Mouse (Mus musculus): ENCODE data around the gene Tsen54.

Tsen54 gene

GRCm38 (mm10) chr11:115803072-115803709 is 11.3 kb upstream of the Tsen54 start:
- DNase-seq (ENCODE audit: low spot score), result no peak

GRCm38 (mm10) chr11:115805005-115805404 is 9.5 kb upstream of the Tsen54 start:
- DNase-seq (ENCODE audit: low spot score), result no peak

GRCm38 (mm10) chr11:115806154-115806553 is 8.4 kb upstream of the Tsen54 start:
- DNase-seq (ENCODE audit: low spot score), result no peak

DNA sequence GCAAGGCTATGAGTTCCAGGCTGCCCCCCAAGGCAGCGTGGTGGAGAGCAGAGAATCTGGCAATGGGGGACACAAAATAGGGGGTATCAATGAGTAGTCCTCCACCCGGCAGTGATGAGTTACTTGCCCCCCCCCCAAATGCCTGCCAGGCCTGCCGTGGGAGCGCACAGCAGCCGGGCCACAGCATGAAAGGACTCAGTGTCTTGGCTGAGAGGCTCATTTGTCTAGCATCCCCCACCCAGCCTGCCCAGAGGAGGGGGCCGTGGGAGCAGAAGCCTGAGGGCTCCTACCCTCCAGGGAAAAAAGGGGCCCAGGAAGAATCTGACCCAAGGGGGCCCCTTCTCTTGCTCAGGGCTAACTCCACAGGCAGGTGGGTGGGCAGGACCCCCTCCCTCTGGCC is 7.2 kb upstream of the Tsen54 start:
- no peak for DNase-seq (ENCODE audit: low spot score)

- DNase-seq (ENCODE audit: low spot score), result no peak
Observed at GRCm38 (mm10) chr11:115807971-115808370, 6.6 kb upstream of the Tsen54 start.

DNA sequence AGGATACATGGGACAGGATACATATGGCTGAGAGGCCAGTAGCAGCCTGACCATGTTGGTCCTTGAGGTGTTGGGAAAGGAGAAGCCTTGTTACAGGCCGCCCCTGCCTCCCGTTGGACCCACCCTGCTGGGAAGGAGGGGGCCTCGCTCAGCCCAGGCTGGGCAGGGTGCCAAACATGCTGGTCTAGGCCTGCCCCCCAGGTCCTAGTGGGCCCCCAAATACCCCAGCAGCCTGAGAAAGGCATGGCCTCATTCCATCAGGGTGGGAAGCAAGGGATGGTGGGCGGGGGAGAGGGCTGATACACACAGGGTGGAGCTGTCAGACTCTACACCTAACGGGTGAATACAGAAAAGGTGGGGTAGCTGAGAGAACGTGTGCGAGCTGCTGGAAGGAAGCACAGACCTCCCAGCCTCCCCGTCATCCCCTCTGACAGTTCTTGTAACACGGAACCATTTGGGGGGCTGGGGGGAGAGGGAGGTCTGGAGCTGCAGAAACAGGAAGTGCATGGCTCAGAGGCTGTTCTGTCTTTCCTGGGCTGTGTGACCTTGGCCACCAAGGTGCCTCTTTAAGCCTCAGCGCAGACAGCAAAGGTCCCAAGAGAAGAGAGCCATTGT is 5.7 kb upstream of the Tsen54 start:
- no peak for DNase-seq (ENCODE audit: low spot score)

GRCm38 (mm10) chr11:115809311-115809781 is 5.2 kb upstream of the Tsen54 start:
- no peak for DNase-seq (ENCODE audit: low spot score)

GRCm38 (mm10) chr11:115810377-115810776 is 4.1 kb upstream of the Tsen54 start:
- DNase-seq (ENCODE audit: low spot score), result peak; percentile 40

DNA sequence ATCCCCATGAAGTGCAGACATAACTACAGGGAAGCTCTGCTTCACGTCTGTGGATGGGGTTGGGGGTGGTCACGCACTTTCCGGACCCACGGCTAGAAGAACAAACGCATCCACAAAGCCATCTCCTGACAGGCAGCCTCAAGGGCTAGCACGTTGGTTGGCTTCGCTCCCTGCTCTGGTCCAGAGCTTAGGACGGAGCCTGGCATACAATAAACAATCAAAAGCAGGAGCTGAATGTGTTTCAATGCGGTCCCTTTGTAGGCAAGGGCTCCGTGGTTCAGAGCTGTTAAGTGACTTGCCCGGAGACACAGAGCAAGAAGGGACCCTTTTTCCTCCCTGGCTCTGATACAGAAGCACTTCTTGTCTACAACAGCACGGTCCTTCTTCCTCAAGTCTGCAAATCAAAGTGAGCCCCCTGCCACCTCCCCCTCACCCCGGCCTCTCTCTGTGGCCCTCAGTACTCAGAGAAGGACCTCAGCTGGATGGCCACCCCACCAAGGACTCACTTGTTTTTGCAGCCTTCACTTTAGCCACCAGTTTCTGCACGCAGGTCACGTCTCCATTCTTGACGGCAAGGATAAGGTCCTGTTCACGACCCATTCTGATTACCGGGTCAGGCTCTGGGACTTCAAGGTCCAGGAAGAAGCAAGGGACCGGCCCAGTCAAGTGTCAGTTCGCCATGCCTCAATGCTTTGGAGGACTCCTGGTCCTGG is 3.0 kb upstream of the Tsen54 start:
- DNase-seq (ENCODE audit: low spot score), result no peak

GRCm38 (mm10) chr11:115812095-115812494 is 2.4 kb upstream of the Tsen54 start:
- DNase-seq (ENCODE audit: low spot score), result no peak

DNA sequence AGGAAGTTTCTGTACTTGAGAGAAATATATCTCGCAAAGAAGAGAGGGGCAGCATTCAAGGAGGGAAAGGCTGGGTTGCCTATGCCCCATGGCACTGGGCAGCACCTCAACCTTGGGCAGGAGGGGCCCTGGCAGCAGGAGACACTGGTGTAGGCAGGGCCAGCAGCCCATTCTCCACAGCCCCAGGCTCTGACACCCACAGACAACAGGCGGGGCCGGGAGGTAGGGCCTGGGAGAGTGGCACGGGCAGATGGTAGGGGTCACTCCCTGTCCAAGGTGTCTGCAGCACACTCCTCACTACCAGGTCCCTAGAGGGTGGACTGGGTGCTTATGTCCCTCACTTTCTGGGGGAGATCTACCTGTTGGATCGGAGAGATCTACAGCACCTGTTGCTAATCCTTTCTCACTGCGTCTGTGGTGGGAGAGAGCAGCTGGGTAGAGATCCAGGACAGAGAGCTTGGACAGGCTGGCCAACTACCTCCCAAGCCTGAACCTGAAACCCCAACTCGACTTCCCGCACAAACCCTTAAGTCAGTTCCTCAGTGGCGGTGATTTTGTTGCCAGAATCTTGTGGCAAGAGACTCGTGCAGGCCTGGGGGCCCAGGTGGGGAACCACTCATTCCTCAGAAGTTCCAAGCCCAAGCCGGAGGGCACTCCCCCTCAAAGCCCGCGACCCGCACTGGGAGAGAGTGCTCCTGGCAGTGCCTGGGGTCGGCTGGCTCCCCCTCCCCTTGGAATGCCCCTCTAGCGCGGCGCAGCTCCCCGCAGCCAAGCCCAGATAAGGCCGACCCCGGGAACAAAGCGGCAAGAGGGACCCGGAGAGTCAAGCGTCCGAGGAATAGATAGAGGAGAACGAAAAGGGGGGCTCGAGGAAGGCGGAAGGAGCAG is 1.7 kb upstream of the Tsen54 start:
- no peak for DNase-seq (ENCODE audit: low spot score)

DNA sequence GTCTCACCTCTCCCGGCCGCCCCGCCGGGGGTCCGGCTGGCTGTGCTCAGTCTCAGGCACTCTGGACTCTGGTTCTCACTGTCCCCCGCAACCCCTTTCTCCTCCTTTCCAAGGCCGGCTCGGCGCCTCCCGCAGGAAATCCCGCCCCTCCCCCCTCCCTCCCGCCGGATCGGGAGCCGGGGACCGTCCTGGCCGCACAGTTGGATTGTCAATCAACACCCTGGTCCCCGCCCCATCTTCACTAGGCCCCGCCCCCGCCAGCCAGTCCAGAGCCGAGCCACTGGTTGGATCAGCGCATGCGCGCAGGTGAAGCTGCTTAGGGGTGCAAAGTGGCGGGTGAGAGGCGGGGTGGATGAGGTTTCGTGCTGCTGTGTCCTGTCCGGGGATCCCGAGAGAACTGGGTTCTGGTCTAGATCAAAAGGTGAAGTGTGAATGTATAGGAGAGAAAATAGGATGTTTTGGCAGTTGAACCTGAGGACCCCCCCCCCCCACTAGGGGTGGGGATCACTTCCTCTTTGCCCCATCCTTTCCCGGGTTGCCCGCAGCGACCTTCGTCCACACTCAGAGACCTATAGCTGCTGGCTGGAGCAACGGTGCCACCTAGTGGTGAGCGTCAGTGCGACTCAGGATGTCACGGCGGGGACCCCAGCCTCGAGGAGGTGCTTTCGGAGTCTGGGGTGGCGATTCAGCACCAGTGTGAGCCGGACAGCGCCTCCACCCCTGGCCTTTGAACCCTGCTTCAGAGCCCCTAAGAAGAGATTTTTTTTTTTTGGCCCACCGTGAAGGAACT is 822 bp upstream of the Tsen54 start, which contains the start of gene Caskin2:
Caskin2 (minus strand) TSS at position 133 of the 790 bp plus-strand sequence.
- peak; percentile 94 for DNase-seq (ENCODE audit: low spot score)

GRCm38 (mm10) chr11:115817331-115817730 is 2.8 kb downstream of the Tsen54 start:
- no peak for DNase-seq (ENCODE audit: low spot score)

DNA sequence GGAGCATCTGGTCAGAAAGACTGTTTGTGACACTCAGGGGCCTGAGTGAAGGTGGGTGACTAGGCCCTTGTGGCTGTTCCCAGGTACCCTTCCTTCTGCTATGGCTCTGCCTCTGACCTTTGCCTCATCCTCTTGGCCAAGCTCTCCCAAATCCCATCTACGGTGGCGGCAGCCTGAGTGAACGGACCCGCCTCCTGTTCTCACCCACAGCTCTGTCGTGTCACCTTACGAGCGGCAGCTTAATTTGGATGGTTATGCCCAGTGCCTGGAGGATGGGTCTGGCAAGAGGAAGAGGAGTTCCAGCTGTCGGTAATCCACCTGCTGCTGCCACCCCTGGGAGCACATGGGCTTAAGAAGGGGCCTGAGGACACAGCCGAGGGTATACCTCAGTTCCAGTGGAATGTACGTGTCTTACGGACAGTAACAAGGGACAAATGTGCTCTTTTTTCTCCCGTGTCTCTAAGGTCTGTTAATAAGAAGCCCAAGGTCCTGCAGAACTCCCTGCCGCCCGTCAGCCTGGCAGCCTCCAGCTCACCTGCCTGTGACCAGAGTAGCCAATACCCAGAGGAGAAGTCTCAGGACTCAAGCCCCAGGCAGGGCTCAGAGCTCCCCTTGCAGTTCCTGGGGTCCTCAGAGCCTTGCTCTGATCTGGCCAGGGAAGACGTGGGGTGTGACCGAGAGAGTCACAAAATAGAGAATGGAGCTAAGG is 5.5 kb downstream of the Tsen54 start:
- no peak for DNase-seq (ENCODE audit: low spot score)

- DNase-seq (ENCODE audit: low spot score), result no peak
Observed at GRCm38 (mm10) chr11:115821001-115821400, 6.5 kb downstream of the Tsen54 start.

DNA sequence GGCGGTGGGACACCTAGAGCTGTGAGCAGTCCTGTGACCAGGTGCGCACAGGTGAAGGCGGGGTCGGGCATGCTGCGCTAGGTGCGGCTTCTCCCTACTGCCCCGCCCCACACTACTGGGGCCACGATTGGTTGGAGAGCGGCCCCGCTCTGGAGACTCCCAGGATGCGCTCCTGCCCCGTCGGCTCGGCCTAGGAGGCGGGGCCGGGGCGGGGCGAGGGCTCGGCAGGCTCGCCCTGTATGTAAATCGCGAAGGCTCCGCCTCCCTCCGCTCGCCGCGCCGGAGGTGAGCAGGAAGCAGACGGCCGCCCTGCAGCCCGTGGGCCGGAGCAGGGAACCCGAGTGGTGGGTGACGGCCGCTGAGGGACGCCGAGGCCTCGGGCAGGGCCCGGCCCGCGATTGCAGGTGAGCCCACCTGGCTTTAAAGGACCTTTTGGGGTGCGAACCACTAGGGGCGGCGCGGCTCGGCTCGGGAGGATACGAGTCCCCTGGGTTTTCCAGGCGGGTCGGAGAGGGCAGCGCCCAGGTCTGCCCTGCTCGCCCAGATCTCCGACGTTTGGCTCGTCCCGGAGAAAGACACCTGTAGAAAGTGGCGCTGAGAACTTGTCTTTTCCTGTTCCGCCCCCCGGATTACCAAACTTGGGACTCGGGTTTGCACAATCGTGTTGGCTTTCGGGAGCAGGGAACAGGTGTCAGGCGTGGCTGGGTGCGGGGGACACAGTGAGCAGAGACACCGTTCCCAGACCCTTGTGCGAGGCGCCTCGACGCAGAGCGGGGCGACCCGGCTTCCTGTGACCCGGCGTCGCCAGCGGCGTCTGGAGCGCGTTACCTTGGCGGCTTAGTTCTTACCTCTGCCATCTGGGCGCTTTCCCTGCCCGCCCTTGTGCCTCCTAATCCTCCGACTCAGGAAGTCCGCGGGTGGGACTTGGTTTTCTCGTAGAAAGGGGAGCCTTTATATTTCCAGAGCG is 9.5 kb downstream of the Tsen54 start, which contains the start of gene Llgl2:
Llgl2 (plus strand) TSS at position 276 of the 967 bp plus-strand sequence.
- peak; percentile 87 for DNase-seq (ENCODE audit: low spot score)

- no peak for DNase-seq (ENCODE audit: low spot score)
Observed at GRCm38 (mm10) chr11:115824813-115825212, 10.3 kb downstream of the Tsen54 start.

- no peak for DNase-seq (ENCODE audit: low spot score)
Observed at GRCm38 (mm10) chr11:115826487-115826886, 12.0 kb downstream of the Tsen54 start.

DNA sequence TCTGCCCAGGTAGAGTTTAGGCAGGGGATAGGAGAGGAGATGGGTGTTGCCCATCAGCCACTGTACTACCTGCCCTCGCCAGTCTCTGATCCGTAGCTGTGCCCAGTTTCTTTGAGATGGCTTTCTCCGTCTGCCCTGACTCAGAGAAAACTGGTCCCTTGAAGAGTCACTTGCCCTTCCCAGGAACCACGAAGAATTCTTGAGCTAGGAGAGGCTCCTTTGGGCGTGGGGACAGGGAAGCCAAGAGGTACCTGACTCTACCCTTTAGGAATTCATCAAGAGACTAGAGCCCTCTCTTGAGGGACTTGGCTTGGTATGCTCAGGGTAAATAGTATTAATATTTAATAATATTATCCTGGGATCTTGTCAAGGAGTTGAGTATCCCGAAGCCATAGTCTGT is 13.1 kb downstream of the Tsen54 start:
- DNase-seq (ENCODE audit: low spot score), result no peak

Data from urinary bladder, postnatal 25 days (tissue).